Mouse (Mus musculus) neural tube, embryonic 11.5 days (tissue): ENCODE results near the gene Dicer1. TPM values are rescaled to one million over a fixed set of nuclear protein-coding genes. Genes with fewer than 3 reads are reported as not detected.

Source experiments
- ATAC-seq: fragments of 200-750 bp; cut with Nextera tagmentation; 2 replicates; pipeline ENCODE4 v1.8.0; 2017; ENCODE audit warnings: moderate number of reproducible peaks, mild to moderate bottlenecking, moderate TSS enrichment, moderate library complexity; ENCODE audit not compliant: insufficient read depth, low FRiP score, low TSS enrichment
- DNase-seq: peaks from one replicate; pipeline ENCODE4 v3.0.0-alpha.2; 2015; ENCODE audit warnings: low spot score
- H3K27ac ChIP-seq: fragments of 300-500 bp; sonication (generic); 2 replicates; pipeline ENCODE4 v1.5.1; 2014; ENCODE audit warnings: low read depth, mild to moderate bottlenecking, low read length
- H3K27me3 ChIP-seq: fragments of 300-500 bp; sonication (generic); 2 replicates; pipeline ENCODE4 v1.6.1; 2014; ENCODE audit warnings: mild to moderate bottlenecking, low read length, mixed read lengths; ENCODE audit not compliant: control insufficient read depth, insufficient read depth
- H3K36me3 ChIP-seq: fragments of 300-500 bp; sonication (generic); 2 replicates; pipeline ENCODE4 v1.6.1; 2014; ENCODE audit warnings: mild to moderate bottlenecking, low read length, moderate library complexity, mixed read lengths; ENCODE audit not compliant: control insufficient read depth, insufficient read depth
- H3K4me1 ChIP-seq: fragments of 300-500 bp; sonication (generic); 2 replicates; pipeline ENCODE4 v1.6.1; 2014; ENCODE audit warnings: low read length, mixed read lengths; ENCODE audit not compliant: control insufficient read depth, insufficient read depth
- H3K4me2 ChIP-seq: fragments of 300-500 bp; sonication (generic); 2 replicates; pipeline ENCODE4 v1.6.1; 2014; ENCODE audit warnings: low read depth, mild to moderate bottlenecking, moderate library complexity
- H3K4me3 ChIP-seq: fragments of 300-500 bp; sonication (generic); 2 replicates; pipeline ENCODE4 v1.5.1; 2014; ENCODE audit warnings: low read depth, low read length
- H3K9ac ChIP-seq: fragments of 300-500 bp; sonication (generic); 2 replicates; pipeline ENCODE4 v1.6.1; 2014; ENCODE audit warnings: mild to moderate bottlenecking, low read length
- H3K9me3 ChIP-seq: fragments of 300-500 bp; sonication (generic); 2 replicates; pipeline ENCODE4 v1.6.1; 2016; ENCODE audit warnings: low read length; ENCODE audit not compliant: control insufficient read depth
- WGBS: fragments of 180-500 bp; shearing (Covaris S2); extraction: QIAGEN DNeasy Blood & Tissue Kit; methylation state at CpG from one replicate; pipeline ENCODE4 v1.1.7; 2014; 5-methylcytosine and 5-hydroxymethylcytosine counted together
- polyA plus RNA-seq: library from polyadenylated mRNA; unstranded; fragments of >200 nt; fragmentation: Nextera tagmentation; extraction: Ambion mirVana; gene quantifications from 2 replicates; pipeline ENCODE4 v1.2.1, GENCODE M21; 2014

Dicer1 gene
- polyA plus RNA-seq, 1 experiment from 2014 or later: 31.4 TPM

- peaks cover 7% of the 10 kb centered on the region; the same call in 1 of the 2 replicates for H3K4me1 ChIP-seq
- ATAC-seq (no peak), DNase-seq (no peak)
- no peak overlapping the region for H3K9ac ChIP-seq
- H3K36me3 ChIP-seq: no peaks in the 10 kb centered on the region
- no peaks in the 10 kb centered on the region for H3K9me3 ChIP-seq
- no peak overlapping the region for H3K4me2 ChIP-seq
- 90% methylated on average over 1 of the region's 1 CpGs for WGBS
- H3K27ac ChIP-seq: no peak overlapping the region
- no peaks in the 10 kb centered on the region for H3K27me3 ChIP-seq
- H3K4me3 ChIP-seq: no peak overlapping the region
Measured at GRCm38 (mm10) chr12:104655006-104655405, 96.7 kb downstream of the Dicer1 start.

GRCm38 (mm10) chr12:104652021-104652420 lies 99.7 kb downstream of the Dicer1 start:
- no peak overlapping the region for H3K27ac ChIP-seq
- WGBS: 51% methylated on average over 6 of the region's 6 CpGs
- H3K9ac ChIP-seq: no peak overlapping the region
- no peak overlapping the region for H3K4me3 ChIP-seq
- DNase-seq: no peak
- no peak for ATAC-seq
- H3K4me2 ChIP-seq: no peak overlapping the region
- peaks cover 7% of the 10 kb centered on the region; the same call in 1 of the 2 replicates for H3K4me1 ChIP-seq
- H3K36me3 ChIP-seq: no peaks in the 10 kb centered on the region
- no peaks in the 10 kb centered on the region for H3K9me3 ChIP-seq
- H3K27me3 ChIP-seq: no peaks in the 10 kb centered on the region

GRCm38 (mm10) chr12:104651269-104651668 lies 100.5 kb downstream of the Dicer1 start:
- H3K9ac ChIP-seq: no peak overlapping the region
- no peak overlapping the region for H3K27ac ChIP-seq
- no peak for DNase-seq
- H3K36me3 ChIP-seq: no peaks in the 10 kb centered on the region
- peaks cover 7% of the 10 kb centered on the region; the same call in 1 of the 2 replicates for H3K4me1 ChIP-seq
- H3K4me3 ChIP-seq: no peak overlapping the region
- H3K9me3 ChIP-seq: no peaks in the 10 kb centered on the region
- no peak for ATAC-seq
- H3K4me2 ChIP-seq: no peak overlapping the region
- H3K27me3 ChIP-seq: no peaks in the 10 kb centered on the region
- WGBS: 55% methylated on average over 6 of the region's 6 CpGs

GRCm38 (mm10) chr12:104650510-104651260 lies 101.1 kb downstream of the Dicer1 start:
- DNase-seq (no peak), ATAC-seq (no peak)
- H3K27me3 ChIP-seq: no peaks in the 10 kb centered on the region
- H3K36me3 ChIP-seq: no peaks in the 10 kb centered on the region
- H3K27ac ChIP-seq: no peak overlapping the region
- H3K4me2 ChIP-seq: no peak overlapping the region
- no peaks in the 10 kb centered on the region for H3K9me3 ChIP-seq
- no peak overlapping the region for H3K9ac ChIP-seq
- H3K4me1 ChIP-seq: peaks cover 7% of the 10 kb centered on the region; the same call in 1 of the 2 replicates
- 61% methylated on average over 14 of the region's 14 CpGs for WGBS
- no peak overlapping the region for H3K4me3 ChIP-seq

- Histone ChIP-seq H3K9ac (no peak overlapping the region), H3K9me3 (no peaks in the 10 kb centered on the region), H3K4me1 (peaks cover 7% of the 10 kb centered on the region; the same call in 1 of the 2 replicates), H3K4me3 (no peak overlapping the region), H3K27me3 (no peaks in the 10 kb centered on the region), H3K36me3 (no peaks in the 10 kb centered on the region), H3K4me2 (no peak overlapping the region), H3K27ac (no peak overlapping the region)
- 91% methylated on average over 6 of the region's 6 CpGs for WGBS
- ATAC-seq: no peak
- no peak for DNase-seq
Measured at GRCm38 (mm10) chr12:104648366-104648765, 103.4 kb downstream of the Dicer1 start.

- Histone ChIP-seq H3K9ac (no peak overlapping the region), H3K4me1 (0 out of 2 replicates have a peak, but pooled peaks cover 5% of the 10 kb centered on the region), H3K27me3 (no peaks in the 10 kb centered on the region), H3K4me3 (no peak overlapping the region), H3K9me3 (no peaks in the 10 kb centered on the region), H3K4me2 (no peak overlapping the region), H3K27ac (no peak overlapping the region), H3K36me3 (no peaks in the 10 kb centered on the region)
- DNase-seq (no peak), ATAC-seq (no peak)
- 75% methylated on average over 7 of the region's 7 CpGs for WGBS
Measured at GRCm38 (mm10) chr12:104642337-104642736, 109.4 kb downstream of the Dicer1 start.

- 95% methylated on average over 1 of the region's 1 CpGs for WGBS
- no peaks in the 10 kb centered on the region for H3K9me3 ChIP-seq
- ATAC-seq: no peak
Measured at GRCm38 (mm10) chr12:104640934-104641333, 110.8 kb downstream of the Dicer1 start.

GRCm38 (mm10) chr12:104638156-104638555 lies 113.6 kb downstream of the Dicer1 start:
- H3K36me3 ChIP-seq: no peaks in the 10 kb centered on the region
- WGBS: 37% methylated on average over 8 of the region's 8 CpGs
- ATAC-seq: no peak
- H3K27me3 ChIP-seq: no peaks in the 10 kb centered on the region
- H3K4me1 ChIP-seq: 0 out of 2 replicates have a peak, but pooled peaks cover 8% of the 10 kb centered on the region
- H3K4me2 ChIP-seq: no peak overlapping the region
- H3K27ac ChIP-seq: no peak overlapping the region
- H3K9me3 ChIP-seq: no peaks in the 10 kb centered on the region
- no peak overlapping the region for H3K4me3 ChIP-seq
- no peak overlapping the region for H3K9ac ChIP-seq
- no peak for DNase-seq

More at GRCm38 (mm10) chr12:104640934-104641333, 110.8 kb downstream of the Dicer1 start:
- Histone ChIP-seq H3K27ac (no peak overlapping the region), H3K4me1 (0 out of 2 replicates have a peak, but pooled peaks cover 8% of the 10 kb centered on the region), H3K4me3 (no peak overlapping the region), H3K4me2 (no peak overlapping the region), H3K36me3 (no peaks in the 10 kb centered on the region), H3K27me3 (no peaks in the 10 kb centered on the region), H3K9ac (no peak overlapping the region)
- no peak for DNase-seq
